Comparison of ENCODE assay signal across 21 mouse cellular contexts in genomic region chr1:151301904-151302303, GRCm38 (mm10). TPM values are rescaled to one million over a fixed set of nuclear protein-coding genes. Genes with fewer than 3 reads are reported as not detected.
DNase-seq lines count a peak whose midpoint lies in the region; ATAC-seq and TF ChIP-seq lines count a peak whose summit lies in the region.
"Had no signal": no experiment of that assay in that cellular context is flagged by ENCODE, and none has a peak within 500 bp of the region (broad histone marks: within the 10 kb centered on the region; RNA-seq: fewer than 3 reads in every experiment).

No protein-coding gene starts in this region.

- H3K36me3 ChIP-seq in lung, embryonic 14.5 days (ENCODE audit: insufficient read depth), result no peaks in the 10 kb centered on the region
- no peaks in the 10 kb centered on the region for H3K36me3 ChIP-seq in lung, postnatal 0 days (ENCODE audit: insufficient read depth, low read length)
- H3K36me3 ChIP-seq in CH12.LX (replicated peaks in 1 of 2; ENCODE audit: control insufficient read depth in 1 of 2, insufficient read depth in 1 of 2, low read length in 1 of 2), result no peaks in the 10 kb centered on the region
- H3K36me3 ChIP-seq: embryonic facial prominence, embryonic 15.5 days; forebrain, embryonic 10.5 days; liver, embryonic 12.5 days; neural tube, embryonic 13.5 days had no signal

- H3K27ac ChIP-seq in lung, embryonic 14.5 days (ENCODE audit: low read depth), result no peak overlapping the region
- no peak overlapping the region for H3K27ac ChIP-seq in lung, postnatal 0 days (ENCODE audit: low read length)
- H3K27ac ChIP-seq in CH12.LX (ENCODE audit: insufficient read depth, low read depth), result no peak overlapping the region
- H3K27ac ChIP-seq: embryonic facial prominence, embryonic 15.5 days; forebrain, embryonic 10.5 days; liver, embryonic 12.5 days; neural tube, embryonic 13.5 days had no signal

- H3K4me3 ChIP-seq in lung, embryonic 14.5 days (ENCODE audit: low read depth, low read length), result no peak overlapping the region
- H3K4me3 ChIP-seq in lung, postnatal 0 days (ENCODE audit: low read depth, low read length), result no peak overlapping the region
- H3K4me3 ChIP-seq in CH12.LX (replicated peaks in 1 of 3; ENCODE audit: low read depth in 2 of 3, low read length in 2 of 3, poor library complexity in 1 of 3), result no peak overlapping the region
- H3K4me3 ChIP-seq: embryonic facial prominence, embryonic 15.5 days; forebrain, embryonic 10.5 days; liver, embryonic 12.5 days; neural tube, embryonic 13.5 days had no signal

- H3K9ac ChIP-seq in lung, embryonic 14.5 days, result no peak overlapping the region
- no peak overlapping the region for H3K9ac ChIP-seq in lung, postnatal 0 days (replicated peaks; ENCODE audit: low read depth)
- no peak overlapping the region for H3K9ac ChIP-seq in CH12.LX (ENCODE audit: insufficient read depth, low read depth)
- H3K9ac ChIP-seq: embryonic facial prominence, embryonic 15.5 days; liver, embryonic 12.5 days; neural tube, embryonic 13.5 days had no signal

- peak; percentile 52 to 60 for DNase-seq in frontal cortex, adult 2 months (ENCODE audit: extremely low spot score in 1 of 2, low spot score in 1 of 2)
- DNase-seq in frontal cortex, postnatal 25 days (ENCODE audit: low spot score in 2 of 2), result no peak
- DNase-seq in lung, embryonic 14.5 days, result peak; percentile 73
- DNase-seq in lung, postnatal 0 days (ENCODE audit: low spot score), result no peak
- DNase-seq in CH12.LX (ENCODE audit: extremely low read depth), result no peak
- DNase-seq in brain, embryonic 18.5 days (ENCODE audit: low read depth, low spot score), result peak; percentile 32
- no peak for DNase-seq in adrenal gland, postnatal 4 days (ENCODE audit: low spot score in 2 of 2)
- no peak for DNase-seq in spleen, postnatal 36 days (ENCODE audit: low spot score in 2 of 2)
- DNase-seq: cerebellum, adult 9-11 months; gastrocnemius, postnatal 10 days; heart, adult 18-20 months; kidney, adult 18-20 months; kidney, postnatal 10 days; spleen, adult 18-20 months; thymus, postnatal 25 days had no signal

- H3K9me3 ChIP-seq in lung, embryonic 14.5 days (ENCODE audit: low read depth, low read length), result no peaks in the 10 kb centered on the region
- no peaks in the 10 kb centered on the region for H3K9me3 ChIP-seq in lung, postnatal 0 days (ENCODE audit: low read length)
- no peaks in the 10 kb centered on the region for H3K9me3 ChIP-seq in CH12.LX (replicated peaks; ENCODE audit: low read length)
- H3K9me3 ChIP-seq: embryonic facial prominence, embryonic 15.5 days; forebrain, embryonic 10.5 days; liver, embryonic 12.5 days; neural tube, embryonic 13.5 days had no signal

- H3K4me1 ChIP-seq in lung, embryonic 14.5 days (ENCODE audit: insufficient read depth), result no peaks in the 10 kb centered on the region
- H3K4me1 ChIP-seq in lung, postnatal 0 days (ENCODE audit: insufficient read depth, low read depth, low read length), result no peaks in the 10 kb centered on the region
- peaks cover 5 to 15% of the 10 kb centered on the region in 2 experiments for H3K4me1 ChIP-seq in CH12.LX (ENCODE audit: control insufficient read depth in 1 of 2, insufficient read depth in 2 of 2)
- H3K4me1 ChIP-seq: embryonic facial prominence, embryonic 15.5 days; forebrain, embryonic 10.5 days; neural tube, embryonic 13.5 days had no signal

- H3K4me2 ChIP-seq in lung, embryonic 14.5 days, result no peak overlapping the region
- H3K4me2 ChIP-seq in lung, postnatal 0 days (replicated peaks; ENCODE audit: low read depth, low read length), result no peak overlapping the region
- no peak overlapping the region for H3K4me2 ChIP-seq in CH12.LX (ENCODE audit: insufficient read depth, low read depth, poor library complexity, severe bottlenecking)
- H3K4me2 ChIP-seq: embryonic facial prominence, embryonic 15.5 days; liver, embryonic 12.5 days; neural tube, embryonic 13.5 days had no signal

- no peak for TF ChIP-seq CTCF in lung, embryonic 14.5 days (IDR thresholded peaks at IDR 0.05; ENCODE audit: low read depth)
- TF ChIP-seq CTCF in lung, postnatal 0 days (IDR thresholded peaks at IDR 0.05), result no peak
- no peak for TF ChIP-seq CTCF in CH12.LX (conservative IDR thresholded peaks at IDR 0.05 in 1 of 2, IDR thresholded peaks at IDR 0.05 in 1 of 2; ENCODE audit: low read depth in 2 of 2, low read length in 2 of 2)

- peak; percentile 67; the same call in 1 of the 2 replicates for ATAC-seq in lung, embryonic 14.5 days (ENCODE audit: insufficient read depth)
- ATAC-seq in lung, postnatal 0 days, result no peak
- ATAC-seq: activated CD4-positive, CD25-positive, alpha-beta regulatory T cell, adult 4 months; liver, embryonic 12.5 days; Patski had no signal

- in situ Hi-C loops in CH12.LX (cut with MboI; ENCODE audit: low pct_ligation_motif_present, low pct_unique_long_range_greater_than_20kb, low sequenced_read_pairs), result no loop called here

- no peaks in the 10 kb centered on the region for H3K79me2 ChIP-seq in CH12.LX (replicated peaks; ENCODE audit: control insufficient read depth, extremely low read depth, insufficient read depth, poor library complexity, severe bottlenecking)

- dilution Hi-C loops in CH12.LX (cut with MboI; ENCODE audit: extremely low pct_ligation_motif_present, extremely low pct_unique_long_range_greater_than_20kb, low sequenced_read_pairs), result no loop called here

- TF ChIP-seq POLR2A in CH12.LX (IDR thresholded peaks at IDR 0.05; ENCODE audit: low read depth, low read length), result no peak

- H3K27me3 ChIP-seq in lung, embryonic 14.5 days (ENCODE audit: insufficient read depth, low read length), result no peaks in the 10 kb centered on the region
- H3K27me3 ChIP-seq in lung, postnatal 0 days (replicated peaks; ENCODE audit: insufficient read depth, low read length), result no peaks in the 10 kb centered on the region
- no peaks in the 10 kb centered on the region for H3K27me3 ChIP-seq in CH12.LX (replicated peaks)
- H3K27me3 ChIP-seq: embryonic facial prominence, embryonic 15.5 days; liver, embryonic 12.5 days; neural tube, embryonic 13.5 days; Patski had no signal

- no peak for TF ChIP-seq RAD21 in CH12.LX (IDR thresholded peaks at IDR 0.05; ENCODE audit: low read depth, low read length)

- WGBS in lung, embryonic 14.5 days, result 38% methylated on average over 3 of the region's 3 CpGs
- WGBS in lung, postnatal 0 days, result 35% methylated on average over 3 of the region's 3 CpGs

- no peak for TF ChIP-seq EP300 in lung, postnatal 0 days (IDR thresholded peaks at IDR 0.05)
- TF ChIP-seq EP300 in CH12.LX (IDR thresholded peaks at IDR 0.05; ENCODE audit: low read length), result no peak

TF ChIP-seq in CH12.LX, 34 proteins besides CTCF, POLR2A, EP300 and RAD21:
- 0 out of 2 replicates have a peak, but pooled peaks have one; percentile 14 for TF ChIP-seq MEF2A (IDR thresholded peaks at IDR 0.05; ENCODE audit: borderline replicate concordance, low read depth, low read length)
- no peak for TF ChIP-seq USF1 (IDR thresholded peaks at IDR 0.05; ENCODE audit: low read depth, low read length)
- no peak for TF ChIP-seq BHLHE40 (IDR thresholded peaks at IDR 0.05; ENCODE audit: low read depth, low read length)

RNA-seq across cellular contexts. Expression of gene Ivns1abp, which starts 42.4 kb away (rescaled TPM):
- 127 and 132 TPM in 2 replicates for polyA plus RNA-seq in frontal cortex, adult 2 months (2012; rRNA removed)
- 266 and 268 TPM in 2 replicates for polyA plus RNA-seq in lung, embryonic 14.5 days (2014; fragmentation: Nextera tagmentation; extraction: Ambion mirVana)
- polyA plus RNA-seq in lung, postnatal 0 days (2015; fragmentation: Nextera tagmentation; extraction: Ambion mirVana), result 107 and 117 TPM in 2 replicates
- 77.6 and 88.1 TPM in 2 replicates for total RNA-seq in CH12.LX (2012; rRNA removed)
- 197 and 234 TPM in 2 replicates for total RNA-seq in CH12.LX (2014; rRNA removed)
- polyA plus RNA-seq in CH12.LX (2012; ENCODE audit: insufficient read length, low read depth), result 212 and 216 TPM in 2 replicates
- 100 to 1,000 TPM; 127 to 187 TPM for total RNA-seq in adrenal gland, postnatal 4 days (2021)

Comparison
In these comparisons a context has a peak if more than half of its experiments do, and no peak if none do; other contexts are left out.
1. DNase-seq: peak in frontal cortex, adult 2 months (2 of 2), lung, embryonic 14.5 days (single experiment) and brain, embryonic 18.5 days (single experiment); none in frontal cortex, postnatal 25 days (0 of 2), lung, postnatal 0 days (single experiment), CH12.LX (single experiment), adrenal gland, postnatal 4 days (0 of 2) and spleen, postnatal 36 days (0 of 2).